Mouse (Mus musculus): ENCODE results near the gene Gm11011.

GRCm38 (mm10) chr2:169538906-169539305 lies 48.6 kb downstream of the Gm11011 start:
- TF ChIP-seq CTCF (IDR thresholded peaks at IDR 0.05; ENCODE audit: extremely low read depth, insufficient read length, insufficient replicate concordance, low read depth, low read length), result no peak
- no peak for TF ChIP-seq POLR2A (IDR thresholded peaks at IDR 0.05; ENCODE audit: low read depth, low read length)

Measured in small intestine, adult 2 months (tissue).